Mouse (Mus musculus) midbrain, embryonic 16.5 days (tissue): ENCODE results near the gene Atp8b2. TPM values are rescaled to one million over a fixed set of nuclear protein-coding genes. Genes with fewer than 3 reads are reported as not detected.

Experiments used
- microRNA-seq: library from miRNA; unstranded; fragments of <30 nt; microRNA quantifications from one replicate; pipeline ENCODE4, GENCODE M21; 2017
- polyA plus RNA-seq: library from polyadenylated mRNA; unstranded; fragments of >200 nt; fragmentation: Nextera tagmentation; extraction: Ambion mirVana; gene quantifications from 2 replicates; pipeline ENCODE4 v1.2.1, GENCODE M21; 2015

Gene Atp8b2
- polyA plus RNA-seq, 1 experiment from 2014 or later, result 12.5 TPM

Small RNA genes within 50 kb of the gene (microRNA-seq; reads per million reads assigned to microRNA genes)
- gene Mir7669, result 1.0 reads per million

Other genes starting within 250 kb of the Atp8b2 start
- 35.0 and 35.7 TPM in 2 replicates for gene Adar, start 248.5 kb downstream of the Atp8b2 start, polyA plus RNA-seq
- 31.5 and 33.6 TPM in 2 replicates for gene Chrnb2, start 198.9 kb downstream of the Atp8b2 start, polyA plus RNA-seq
- 10.7 and 10.9 TPM in 2 replicates for gene Ube2q1, start 189.9 kb downstream of the Atp8b2 start, polyA plus RNA-seq
- 1.3 and 1.4 TPM in 2 replicates for gene She, start 132.1 kb downstream of the Atp8b2 start, polyA plus RNA-seq
- 0.75 and 0.78 TPM in 2 replicates for gene Il6ra, start 50.3 kb downstream of the Atp8b2 start, polyA plus RNA-seq
- 114 TPM in 2 replicates for gene Hax1, start 35.3 kb upstream of the Atp8b2 start, polyA plus RNA-seq
- 224 and 225 TPM in 2 replicates for gene 4933434E20Rik, start 88.1 kb upstream of the Atp8b2 start, polyA plus RNA-seq
- gene Ubap2l, start 89.1 kb upstream of the Atp8b2 start, polyA plus RNA-seq, result 120 and 132 TPM in 2 replicates
- gene Tpm3, start 109.1 kb upstream of the Atp8b2 start, polyA plus RNA-seq, result 377 and 415 TPM in 2 replicates
- 0.16 and 0.35 TPM in 2 replicates for gene Nup210l, start 140.6 kb upstream of the Atp8b2 start, polyA plus RNA-seq